Mouse (Mus musculus) layer of hippocampus, postnatal 25 days (tissue): ENCODE data around the gene Gimap7. TPM values are rescaled to one million over a fixed set of nuclear protein-coding genes. Genes with fewer than 3 reads are reported as not detected.

Experiments
- DNase-seq, 2 experiments: peaks; one replicate each; pipeline ENCODE4 v3.0.0; 2022; ENCODE audit warnings: mixed read lengths in 2 of 2, low spot score in 1 of 2; ENCODE audit errors: extremely low spot score in 1 of 2
- total RNA-seq, 2 experiments: library from RNA; stranded (reverse); gene quantifications; 2 replicates each; pipeline ENCODE4 v1.2.3; 2021

Gene Gimap7
- total RNA-seq, 2 experiments from 2014 or later = not detected

DNA sequence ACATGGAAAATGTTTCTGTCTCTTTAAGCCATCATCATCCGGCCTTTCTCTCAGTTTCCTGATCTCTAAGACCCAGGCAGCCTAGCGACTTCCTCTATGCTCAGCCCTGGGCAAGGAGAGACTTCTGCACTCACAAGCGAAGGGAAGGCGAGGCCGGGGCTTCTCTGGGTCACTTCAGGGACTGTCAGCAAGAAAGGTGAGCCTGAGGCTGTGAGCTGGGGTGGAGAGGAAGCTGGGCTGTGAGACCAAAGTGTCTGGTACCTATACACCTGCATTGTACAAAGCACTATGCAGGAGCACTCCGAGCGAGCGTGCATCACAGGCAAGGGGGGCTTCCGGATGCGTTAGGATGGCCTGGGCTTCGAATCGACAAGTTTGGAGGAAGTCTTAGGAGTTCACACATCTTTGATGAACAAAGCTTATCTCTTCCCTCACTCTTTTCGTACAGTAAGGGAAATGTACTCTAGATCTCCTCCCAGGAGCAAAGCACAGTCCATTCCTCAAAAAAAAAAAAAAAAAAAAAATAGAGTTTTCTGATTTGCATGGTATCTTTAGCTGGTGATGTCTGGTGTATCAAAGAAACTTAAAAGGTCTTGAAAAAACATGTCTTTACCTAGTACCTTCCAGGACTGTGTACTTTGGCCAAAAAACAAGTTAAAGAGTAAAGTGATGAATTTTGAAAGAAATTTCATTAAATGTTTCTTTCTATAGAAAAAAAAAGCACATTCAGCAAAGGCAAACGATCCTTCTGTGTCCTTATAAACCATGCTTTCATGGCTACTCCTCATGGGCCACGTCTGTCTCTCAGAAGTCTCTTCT is 20.7 kb downstream of the Gimap7 start, which contains the start of gene Gimap1:
TSS of gene Gimap1 (plus strand) at position 94 of the 819 bp plus-strand sequence.
- DNase-seq = no peak

DNA sequence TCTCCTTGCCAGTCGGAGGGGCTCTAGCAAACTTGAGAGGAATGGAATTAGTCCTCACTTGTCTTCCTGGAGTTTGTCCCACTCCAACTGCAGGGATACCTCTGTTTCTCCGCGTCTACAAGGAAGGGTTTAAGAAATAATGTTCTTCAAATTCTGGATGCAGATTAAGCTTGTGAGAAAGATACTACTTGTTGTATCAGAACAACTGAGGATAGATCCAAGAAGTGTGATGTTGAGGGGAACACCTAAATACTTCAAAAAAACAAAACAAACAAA is 21.3 kb downstream of the Gimap7 start:
- no peak for DNase-seq

DNA sequence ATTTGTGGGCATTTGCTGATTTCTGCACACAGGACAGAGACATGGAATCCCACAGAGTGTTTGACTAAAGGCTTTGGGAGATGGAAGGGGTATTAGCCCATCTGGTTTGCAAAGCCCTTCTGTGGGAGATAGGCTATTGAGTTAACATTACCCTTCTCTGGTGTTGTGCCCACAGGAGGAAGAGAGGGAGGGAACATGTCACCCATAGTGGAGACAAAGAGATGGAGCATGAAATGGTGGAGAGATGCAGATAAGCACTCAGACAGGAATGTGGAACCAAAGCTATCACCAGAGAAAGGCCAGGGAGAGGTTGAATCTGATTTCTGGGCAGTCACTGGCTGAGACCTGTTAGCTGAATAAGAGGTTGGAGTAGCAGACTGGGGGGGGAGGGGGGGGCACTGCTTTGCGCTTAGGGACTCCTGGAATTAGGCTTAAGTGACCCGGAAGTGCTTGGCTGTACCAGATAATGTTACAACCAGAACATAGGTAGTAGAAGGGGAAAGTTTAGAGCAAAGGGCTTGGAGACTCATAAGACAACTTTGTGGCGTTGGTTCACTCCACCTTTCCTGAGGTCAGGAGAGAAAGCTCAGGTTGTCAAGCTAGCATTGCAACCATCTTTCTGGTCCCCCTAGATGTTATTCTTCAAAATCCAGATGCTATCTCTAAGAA is 22.2 kb downstream of the Gimap7 start:
- no peak for DNase-seq

DNA sequence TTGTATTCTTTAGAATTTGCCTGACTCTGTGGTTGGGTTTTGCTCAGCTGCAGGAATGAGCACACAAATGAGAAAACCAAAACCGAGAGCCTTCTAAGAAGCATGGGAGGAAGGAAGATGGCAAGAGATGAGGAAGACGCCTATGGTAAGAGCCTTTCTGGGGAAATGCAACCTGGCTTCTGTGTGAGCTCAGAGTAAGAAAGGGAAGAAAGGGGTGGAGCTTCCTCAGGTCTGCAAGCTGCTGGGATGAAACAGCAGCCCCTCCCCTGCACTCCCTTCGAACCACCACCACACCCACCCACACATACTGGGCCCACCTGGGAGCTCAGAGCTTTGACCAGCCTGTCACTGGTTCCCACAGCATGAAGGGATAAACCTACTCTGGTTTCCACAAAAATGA is 22.9 kb downstream of the Gimap7 start:
- no peak for DNase-seq

DNA sequence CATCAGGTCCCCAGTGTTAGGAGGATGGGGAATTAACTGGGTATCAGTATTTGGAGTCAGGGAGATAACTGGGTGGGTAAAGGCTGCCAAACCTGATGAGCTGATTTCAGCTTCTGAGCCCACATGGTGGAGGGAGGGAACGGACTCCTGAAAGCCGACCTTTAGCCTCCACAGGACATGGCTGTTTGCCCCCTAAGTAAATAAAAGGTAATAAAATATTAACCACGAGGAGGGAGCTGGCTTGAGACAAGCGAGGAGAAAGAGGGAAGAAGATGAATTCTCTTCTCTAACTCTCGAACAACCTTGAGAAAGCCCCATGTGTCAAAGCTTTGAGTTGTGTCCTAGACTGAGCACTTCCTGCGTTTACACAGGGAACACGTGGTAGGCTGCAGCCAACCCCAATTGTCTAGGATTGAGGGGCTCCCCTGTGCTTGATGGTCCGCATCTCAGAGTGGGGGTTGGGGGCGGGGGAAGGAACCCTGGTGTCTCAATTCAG is 23.3 kb downstream of the Gimap7 start:
- DNase-seq = no peak

DNA sequence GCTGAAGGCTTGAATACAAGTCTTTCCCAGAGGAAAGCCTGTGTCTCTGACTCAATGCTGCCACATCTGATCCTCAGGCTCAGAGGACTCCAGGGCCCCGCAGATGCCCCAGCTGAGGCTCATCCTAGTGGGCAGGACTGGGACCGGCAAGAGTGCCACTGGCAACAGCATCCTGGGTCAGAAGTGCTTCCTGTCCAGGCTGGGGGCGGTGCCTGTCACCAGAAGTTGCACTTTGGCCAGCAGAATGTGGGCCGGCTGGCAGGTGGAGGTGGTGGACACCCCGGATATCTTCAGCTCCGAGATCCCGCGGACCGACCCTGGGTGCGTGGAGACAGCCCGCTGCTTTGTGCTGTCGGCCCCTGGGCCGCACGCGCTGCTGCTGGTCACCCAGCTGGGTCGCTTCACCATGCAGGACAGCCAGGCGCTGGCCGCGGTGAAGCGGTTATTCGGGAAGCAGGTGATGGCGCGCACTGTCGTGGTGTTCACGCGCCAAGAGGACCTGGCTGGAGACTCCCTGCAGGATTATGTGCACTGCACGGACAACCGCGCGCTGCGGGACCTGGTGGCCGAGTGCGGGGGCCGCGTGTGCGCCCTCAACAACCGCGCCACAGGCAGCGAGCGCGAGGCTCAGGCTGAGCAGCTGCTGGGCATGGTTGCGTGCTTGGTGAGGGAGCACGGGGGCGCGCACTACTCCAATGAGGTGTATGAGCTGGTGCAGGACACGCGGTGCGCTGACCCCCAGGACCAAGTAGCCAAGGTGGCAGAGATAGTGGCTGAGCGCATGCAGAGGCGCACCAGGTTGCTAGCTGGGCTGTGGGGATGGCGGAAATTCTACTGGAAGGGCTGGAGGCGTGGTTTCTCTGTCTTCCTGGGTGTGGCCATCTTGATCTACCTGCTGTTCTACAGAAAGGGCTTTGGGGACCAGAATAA is 24.3 kb downstream of the Gimap7 start:
- peak; percentile 9 to 24 for DNase-seq

DNA sequence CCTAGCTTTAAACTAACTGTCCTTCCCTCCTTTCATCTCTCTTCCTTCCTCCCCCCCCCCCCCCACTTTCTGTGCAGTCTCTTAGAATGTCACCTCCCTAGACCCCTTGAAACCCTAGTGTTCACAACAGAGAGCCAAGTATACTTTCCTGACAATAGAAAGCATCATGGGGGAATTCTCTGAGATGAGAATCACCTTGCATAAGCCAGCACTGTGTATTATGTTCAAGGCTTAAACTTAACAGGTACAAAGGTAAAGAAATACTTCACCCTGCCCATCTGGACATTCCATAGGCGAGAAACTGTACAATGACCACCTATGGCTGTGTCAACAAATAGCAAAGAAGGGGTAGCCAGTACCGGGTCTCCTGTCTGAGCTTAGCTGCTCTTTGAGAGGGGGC is 27.1 kb downstream of the Gimap7 start:
- no peak for DNase-seq

DNA sequence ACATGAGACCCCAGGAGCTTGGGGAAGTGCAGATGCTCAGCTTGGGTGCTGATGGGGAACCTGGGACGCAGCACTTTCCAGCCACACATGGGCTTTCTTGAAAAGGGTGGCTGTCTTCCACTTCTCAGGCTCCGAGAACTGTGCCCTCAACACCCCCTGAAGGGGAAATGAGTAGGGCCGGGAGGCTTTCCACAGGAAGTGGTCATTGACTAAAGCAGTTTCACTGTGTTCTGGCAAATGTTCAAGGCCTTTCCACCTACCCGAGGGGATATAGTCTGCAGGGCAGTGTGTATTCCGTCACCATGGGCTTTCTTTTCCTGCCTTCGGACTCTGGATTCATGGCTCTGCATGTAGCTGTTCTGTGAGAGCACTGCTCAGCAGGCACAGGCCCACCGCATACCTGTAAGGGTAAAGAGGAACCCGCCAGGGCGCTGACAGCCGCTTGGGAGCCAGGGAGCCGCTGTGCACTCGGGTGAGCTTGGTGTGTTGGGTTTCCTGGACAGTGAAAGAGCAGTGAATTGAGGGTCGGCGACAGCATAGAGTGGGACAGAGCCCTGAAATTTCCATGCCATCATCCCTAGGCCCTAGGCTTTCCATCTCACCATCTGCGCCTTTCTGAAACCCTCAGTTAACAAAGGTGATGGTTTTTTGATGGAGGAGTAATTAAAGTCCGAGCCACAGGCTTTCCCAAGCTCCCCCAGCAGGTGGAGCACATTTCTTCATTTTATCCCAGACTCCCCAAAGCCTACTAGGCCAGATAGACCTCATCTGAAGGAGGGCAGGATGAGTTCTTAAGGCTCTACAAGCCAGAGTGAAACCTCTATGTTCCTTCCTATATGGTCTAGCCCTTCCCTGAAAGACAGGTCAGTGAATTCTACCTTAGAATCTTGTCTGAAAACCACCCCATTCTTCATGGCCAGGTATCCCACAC is 27.8 kb downstream of the Gimap7 start, which contains the start of gene Gimap5:
TSS of gene Gimap5 (plus strand) at position 239 of the 931 bp plus-strand sequence.
- peak in 1 of 2 experiments; percentile 47 for DNase-seq

DNA sequence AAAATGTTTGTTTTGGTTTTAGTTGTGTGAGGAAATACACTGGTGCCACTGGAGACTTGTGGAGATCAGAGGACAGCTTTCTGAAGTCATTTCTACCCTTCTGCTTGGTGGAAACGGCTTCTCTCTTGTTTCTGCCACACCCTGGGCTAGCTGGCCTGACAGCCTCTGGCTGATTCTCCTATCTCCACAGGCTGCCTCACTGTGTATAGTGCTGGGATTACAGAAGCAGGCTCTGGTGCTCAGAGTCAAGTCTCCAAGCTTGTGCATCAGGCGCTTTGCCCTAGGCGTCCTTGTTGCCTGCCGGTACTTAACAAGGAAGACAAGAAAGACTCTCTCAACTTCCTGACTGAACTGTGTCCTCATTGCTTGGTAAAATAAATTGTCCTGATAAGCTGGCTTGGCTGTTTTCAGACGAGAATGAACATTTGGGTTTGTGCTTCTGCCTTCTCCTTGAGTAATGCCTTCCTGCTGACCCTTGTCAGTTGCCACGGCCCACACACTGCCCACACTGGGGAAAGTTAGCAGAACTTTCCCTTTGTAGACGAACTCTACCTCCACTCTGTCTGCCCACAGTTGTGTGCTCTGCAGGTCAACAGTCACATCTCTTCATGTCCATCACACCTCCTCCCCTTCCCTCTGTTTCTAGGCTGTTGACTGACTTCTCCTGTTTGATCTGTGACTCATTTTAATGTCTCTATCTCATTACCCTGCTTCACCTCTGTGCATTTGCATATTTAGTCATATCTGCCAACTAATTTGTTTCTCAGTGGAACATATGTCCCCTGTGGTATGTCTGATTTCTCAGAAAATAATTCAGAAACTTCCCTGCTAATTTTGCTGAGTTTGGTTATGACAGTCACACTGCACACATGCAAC is 28.9 kb downstream of the Gimap7 start:
- DNase-seq = no peak

DNA sequence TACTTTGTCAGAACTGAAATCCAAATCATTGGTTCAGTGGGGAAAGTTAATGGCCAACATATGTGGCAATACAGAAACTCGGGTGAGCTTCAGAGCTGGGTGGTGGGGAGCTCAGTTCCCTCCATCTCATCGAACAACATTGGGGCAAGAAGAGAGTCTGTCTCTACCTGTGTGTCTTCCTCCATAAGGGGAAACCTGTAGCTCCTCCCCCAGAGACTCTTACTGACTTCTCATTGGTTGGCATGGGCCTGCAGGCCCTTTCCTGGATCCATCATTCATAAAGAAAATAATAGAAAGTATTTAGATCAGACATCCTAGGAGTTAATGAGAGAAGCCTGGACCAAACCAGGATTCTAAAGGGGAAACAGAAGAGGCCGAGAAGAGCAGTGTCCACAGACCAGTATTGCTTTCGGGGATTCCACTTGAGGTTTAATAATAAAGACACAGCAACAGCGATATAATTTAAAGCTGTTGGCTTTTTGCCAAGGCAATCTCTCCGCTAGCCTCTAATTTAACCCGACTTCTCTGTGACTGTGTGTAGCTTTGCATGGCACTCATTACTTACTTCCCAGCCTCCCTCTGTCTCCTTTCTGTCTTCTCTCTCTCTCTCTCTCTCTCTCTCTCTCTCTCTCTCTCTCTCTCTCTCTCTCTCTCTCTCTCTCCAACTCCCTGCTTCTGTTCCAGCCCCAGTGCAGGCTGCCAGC is 45.3 kb downstream of the Gimap7 start:
- no peak for DNase-seq

DNA sequence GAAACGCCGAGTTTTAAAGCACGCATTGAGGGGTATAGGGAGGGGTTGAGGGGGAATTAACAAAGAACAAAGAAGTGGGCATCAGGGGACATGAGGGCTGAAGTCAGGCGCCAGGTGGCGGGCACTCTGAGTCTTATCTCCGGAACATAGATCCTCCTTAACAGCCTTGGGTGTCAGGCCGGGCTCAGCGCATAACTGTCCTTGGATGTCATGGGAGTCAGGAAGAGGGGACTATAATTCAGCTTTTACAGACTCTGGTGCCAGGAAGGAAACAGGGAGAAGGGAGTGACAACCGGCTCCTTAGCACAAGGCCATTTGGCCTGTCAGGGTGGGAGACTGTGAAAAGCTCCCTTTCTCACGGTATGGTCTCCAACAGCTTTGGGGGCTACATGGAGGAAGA is 46.1 kb downstream of the Gimap7 start:
- DNase-seq = no peak

DNA sequence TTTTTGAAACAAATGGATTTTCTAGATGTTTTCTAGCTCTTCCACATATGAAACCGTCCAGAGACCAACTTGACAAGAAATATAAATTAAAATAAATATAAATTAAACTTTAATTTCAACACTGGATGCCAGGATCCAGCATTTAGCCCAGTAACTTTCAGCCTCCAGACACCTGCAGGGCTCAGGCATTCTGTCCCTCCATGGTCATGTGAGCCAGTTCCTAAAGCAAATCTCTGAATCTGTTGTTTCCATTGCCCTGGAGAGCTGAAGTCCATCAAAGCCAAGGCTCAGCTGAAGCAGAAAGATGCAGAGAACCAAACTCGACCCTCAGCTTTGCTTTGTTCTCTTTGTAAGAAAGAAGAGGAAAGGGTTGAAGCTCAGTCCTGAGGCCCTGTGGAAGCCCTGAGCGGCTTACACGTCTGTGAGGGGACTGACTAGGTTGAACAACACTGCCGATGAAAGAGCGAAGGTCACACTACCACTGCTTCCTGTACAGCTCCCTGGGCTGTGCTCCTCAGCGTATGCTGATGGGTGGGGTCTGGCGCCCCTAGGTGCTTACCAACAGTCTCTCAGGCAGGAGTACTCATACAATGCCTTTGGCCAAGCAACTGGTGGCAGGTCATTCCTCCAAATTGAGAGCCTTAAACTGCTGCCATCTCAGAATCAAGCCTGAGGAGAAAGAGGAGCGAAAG is 49.9 kb downstream of the Gimap7 start:
- DNase-seq = no peak

DNA sequence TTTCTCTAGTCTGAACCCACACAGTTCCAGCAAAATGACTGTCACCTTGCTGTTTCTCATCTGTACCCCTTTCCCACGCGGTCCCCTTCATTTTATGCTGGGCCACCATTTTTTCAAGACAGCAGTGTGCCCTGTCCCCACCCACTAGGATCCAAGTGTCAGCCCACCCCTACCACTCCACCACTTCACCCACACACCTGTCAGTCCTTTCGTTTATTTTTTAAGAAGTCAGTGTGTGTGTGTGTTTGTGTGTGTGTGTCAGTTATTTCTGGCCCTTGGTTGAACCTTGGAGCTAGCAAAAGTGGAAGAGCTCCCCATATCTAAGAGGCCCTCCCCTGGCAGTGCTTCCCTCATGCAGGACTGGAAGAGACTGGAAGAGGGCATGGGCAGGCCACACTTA is 50.5 kb downstream of the Gimap7 start:
- DNase-seq = no peak

DNA sequence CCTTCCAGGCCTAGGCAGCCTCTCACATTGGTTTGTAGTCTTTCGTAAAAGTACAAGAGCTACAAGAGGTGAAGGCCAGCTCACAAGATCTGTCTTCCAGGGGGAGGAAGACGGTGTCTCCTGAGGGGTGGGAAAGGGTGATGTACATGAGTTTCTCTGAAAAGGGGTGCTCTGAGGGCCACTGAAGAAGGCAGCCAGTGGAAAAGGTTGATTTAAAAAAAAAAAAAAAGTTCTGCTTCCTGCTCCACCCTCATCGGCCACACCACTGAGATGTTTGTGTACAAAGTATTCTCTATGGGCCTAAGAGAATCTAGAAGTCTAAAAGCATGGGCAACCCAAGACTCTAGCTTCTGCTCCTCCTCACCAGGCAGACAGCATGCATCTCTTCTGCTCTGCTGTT is 52.3 kb downstream of the Gimap7 start, which contains the start of gene Gimap3:
TSS of gene Gimap3 (minus strand) at position 156 of the 400 bp plus-strand sequence.
- DNase-seq = no peak

DNA sequence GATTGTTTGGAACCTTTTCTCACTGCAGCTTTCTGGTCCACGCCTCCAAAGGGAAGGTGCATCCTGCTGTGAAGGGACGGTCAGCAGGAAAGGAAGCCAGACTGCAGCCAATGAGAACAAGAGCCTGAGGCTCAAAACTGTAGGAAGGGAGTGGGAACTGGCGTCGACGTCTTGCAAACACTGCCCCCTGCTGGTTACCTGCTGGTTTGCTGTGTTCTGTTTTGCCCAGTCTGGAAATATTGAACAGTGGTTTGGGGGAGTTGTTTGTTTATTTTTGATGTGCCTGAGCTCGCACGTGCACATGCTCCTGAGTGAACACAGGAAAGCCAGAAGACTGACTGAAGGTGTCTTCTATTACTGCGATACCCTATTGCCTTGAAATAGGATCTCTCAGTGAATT is 53.6 kb downstream of the Gimap7 start:
- peak; percentile 76 to 94 for DNase-seq
